Mouse (Mus musculus): Measurements from ENCODE around the gene Smarcd2. TPM values are rescaled to one million over a fixed set of nuclear protein-coding genes. Genes with fewer than 3 reads are reported as not detected.

The Smarcd2 gene
- polyA plus RNA-seq, 1 experiment from 2014 or later, result 72.4 TPM

DNA sequence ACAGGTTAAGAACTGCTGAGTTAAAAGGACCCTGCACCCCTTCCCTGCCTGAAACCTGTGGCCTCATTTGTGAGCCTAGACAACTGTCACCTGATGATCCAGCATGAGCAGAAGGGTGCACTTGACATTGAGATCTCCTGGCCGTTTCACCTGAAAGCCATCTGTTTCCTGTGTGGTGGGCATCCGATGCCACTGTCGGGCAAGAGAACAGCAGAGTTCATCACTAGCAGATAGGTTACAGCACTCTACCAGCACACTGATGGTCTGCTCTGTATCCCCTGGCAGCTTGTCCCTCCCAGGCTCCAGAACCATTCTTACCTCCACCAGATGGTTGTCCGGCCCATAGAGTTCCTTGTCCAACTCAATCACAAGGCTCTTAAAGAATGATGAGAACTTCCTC is 7.2 kb downstream of the Smarcd2 start:
- WGBS, result 91% methylated on average over 4 of the region's 4 CpGs
- DNase-seq (ENCODE audit: low spot score) (no peak), ATAC-seq (replicated peaks; ENCODE audit: low FRiP score, low TSS enrichment, low read depth) (no peak)
- Histone ChIP-seq H3K36me3 (ENCODE audit: control insufficient read depth, insufficient read depth, low read length) (peaks cover 73% of the 10 kb centered on the region), H3K9me3 (ENCODE audit: control insufficient read depth, low read length) (no peaks in the 10 kb centered on the region), H3K4me3 (ENCODE audit: low read depth, low read length) (no peak overlapping the region), H3K27me3 (replicated peaks; ENCODE audit: control insufficient read depth, insufficient read depth, low read length) (no peaks in the 10 kb centered on the region), H3K4me1 (replicated peaks; ENCODE audit: control insufficient read depth, insufficient read depth, low read length) (peaks cover 25% of the 10 kb centered on the region), H3K27ac (ENCODE audit: low read depth) (no peak overlapping the region), H3K9ac (ENCODE audit: low read length) (no peak overlapping the region), H3K4me2 (ENCODE audit: low read length) (no peak overlapping the region)

DNA sequence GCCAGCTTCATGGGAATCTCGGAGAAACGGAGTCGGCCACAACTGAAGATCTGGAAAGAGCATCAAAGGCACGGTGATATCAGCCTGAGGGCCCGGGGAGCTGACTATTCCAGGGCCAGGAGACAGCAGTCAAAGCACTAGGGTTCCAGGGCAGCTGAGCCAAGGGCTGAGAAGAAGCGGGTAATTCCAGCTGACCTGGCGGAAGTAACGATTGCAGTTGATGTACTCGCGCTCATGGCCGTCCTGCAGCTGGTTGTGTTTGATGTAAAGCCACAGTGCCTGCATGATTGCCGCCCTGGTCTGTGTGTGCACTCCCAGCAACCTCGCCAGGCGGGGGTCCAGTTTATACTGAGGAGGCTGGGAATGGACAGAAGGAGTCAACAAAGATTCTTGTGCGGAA is 7.8 kb downstream of the Smarcd2 start:
- Histone ChIP-seq H3K36me3 (ENCODE audit: control insufficient read depth, insufficient read depth, low read length) (peaks cover 74% of the 10 kb centered on the region), H3K4me2 (ENCODE audit: low read length) (no peak overlapping the region), H3K27me3 (replicated peaks; ENCODE audit: control insufficient read depth, insufficient read depth, low read length) (no peaks in the 10 kb centered on the region), H3K4me1 (replicated peaks; ENCODE audit: control insufficient read depth, insufficient read depth, low read length) (peaks cover 23% of the 10 kb centered on the region), H3K9me3 (ENCODE audit: control insufficient read depth, low read length) (no peaks in the 10 kb centered on the region), H3K9ac (ENCODE audit: low read length) (no peak overlapping the region), H3K27ac (ENCODE audit: low read depth) (no peak overlapping the region), H3K4me3 (ENCODE audit: low read depth, low read length) (no peak overlapping the region)
- no peak for ATAC-seq (replicated peaks; ENCODE audit: low FRiP score, low TSS enrichment, low read depth)
- 91% methylated on average over 15 of the region's 15 CpGs for WGBS
- DNase-seq (ENCODE audit: low spot score), result no peak

DNA sequence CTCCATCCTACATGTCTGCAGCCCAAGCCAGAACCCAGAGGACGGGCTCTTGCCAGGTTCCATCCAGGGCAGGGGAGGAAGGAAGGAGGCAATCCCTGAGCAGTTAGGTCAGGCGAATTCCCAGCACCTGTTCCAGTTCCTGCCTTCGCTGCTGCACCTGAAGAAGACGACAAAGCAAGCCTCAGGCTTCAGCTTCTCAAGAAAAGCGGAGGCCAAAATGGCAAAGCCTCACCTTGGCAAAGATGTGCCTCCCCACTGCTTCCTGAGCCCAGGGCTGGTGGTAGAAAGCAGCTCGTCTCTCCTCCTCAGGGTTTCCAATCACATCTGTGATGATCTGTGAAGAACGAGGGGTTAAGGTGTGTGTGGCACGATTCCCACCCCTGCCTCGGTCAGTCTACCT is 8.8 kb downstream of the Smarcd2 start:
- ATAC-seq (replicated peaks; ENCODE audit: low FRiP score, low TSS enrichment, low read depth), result no peak
- 88% methylated on average over 9 of the region's 9 CpGs for WGBS
- H3K4me3 ChIP-seq (ENCODE audit: low read depth, low read length), result no peak overlapping the region
- no peak overlapping the region for H3K4me2 ChIP-seq (ENCODE audit: low read length)
- no peak for DNase-seq (ENCODE audit: low spot score)
- H3K9me3 ChIP-seq (ENCODE audit: control insufficient read depth, low read length), result no peaks in the 10 kb centered on the region
- no peak overlapping the region for H3K9ac ChIP-seq (ENCODE audit: low read length)
- H3K27ac ChIP-seq (ENCODE audit: low read depth), result no peak overlapping the region
- peaks cover 16% of the 10 kb centered on the region for H3K4me1 ChIP-seq (replicated peaks; ENCODE audit: control insufficient read depth, insufficient read depth, low read length)
- H3K36me3 ChIP-seq (ENCODE audit: control insufficient read depth, insufficient read depth, low read length), result peaks cover 80% of the 10 kb centered on the region
- H3K27me3 ChIP-seq (replicated peaks; ENCODE audit: control insufficient read depth, insufficient read depth, low read length), result no peaks in the 10 kb centered on the region

DNA sequence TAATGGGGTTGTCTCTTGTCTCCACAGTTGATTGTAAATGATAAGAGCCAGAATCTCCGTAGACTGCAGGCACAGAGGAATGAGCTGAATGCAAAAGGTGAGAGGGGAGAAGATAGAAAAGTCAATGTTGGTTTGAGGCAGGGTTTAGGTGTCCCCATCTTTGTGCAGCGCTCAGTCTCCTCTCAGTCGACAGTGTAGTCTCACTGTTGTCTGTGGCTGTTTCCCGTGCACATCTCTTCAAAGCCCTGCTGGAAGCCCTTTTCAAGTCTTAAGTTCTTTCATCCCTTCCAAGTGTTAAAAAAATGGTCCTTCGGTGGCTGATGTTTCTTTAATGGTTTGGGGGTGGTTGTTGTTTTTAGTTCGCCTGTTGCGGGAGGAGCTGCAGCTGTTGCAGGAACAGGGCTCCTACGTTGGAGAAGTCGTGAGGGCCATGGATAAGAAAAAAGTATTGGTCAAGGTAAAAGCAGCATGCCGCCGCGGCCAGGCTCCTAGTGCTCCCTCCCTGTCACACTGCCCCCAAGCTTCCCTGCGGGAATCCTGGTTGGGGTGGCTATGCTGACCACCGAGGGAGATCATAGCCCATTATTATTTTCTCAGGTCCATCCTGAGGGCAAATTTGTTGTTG is 11.8 kb downstream of the Smarcd2 start:
- Histone ChIP-seq H3K4me2 (ENCODE audit: low read length) (no peak overlapping the region), H3K27ac (ENCODE audit: low read depth) (no peak overlapping the region), H3K4me3 (ENCODE audit: low read depth, low read length) (no peak overlapping the region), H3K9me3 (ENCODE audit: control insufficient read depth, low read length) (no peaks in the 10 kb centered on the region), H3K4me1 (replicated peaks; ENCODE audit: control insufficient read depth, insufficient read depth, low read length) (peaks cover 11% of the 10 kb centered on the region), H3K9ac (ENCODE audit: low read length) (no peak overlapping the region), H3K36me3 (ENCODE audit: control insufficient read depth, insufficient read depth, low read length) (peaks cover 68% of the 10 kb centered on the region), H3K27me3 (replicated peaks; ENCODE audit: control insufficient read depth, insufficient read depth, low read length) (no peaks in the 10 kb centered on the region)
- DNase-seq (ENCODE audit: low spot score) (no peak), ATAC-seq (replicated peaks; ENCODE audit: low FRiP score, low TSS enrichment, low read depth) (no peak)
- WGBS, result 80% methylated on average over 14 of the region's 14 CpGs

DNA sequence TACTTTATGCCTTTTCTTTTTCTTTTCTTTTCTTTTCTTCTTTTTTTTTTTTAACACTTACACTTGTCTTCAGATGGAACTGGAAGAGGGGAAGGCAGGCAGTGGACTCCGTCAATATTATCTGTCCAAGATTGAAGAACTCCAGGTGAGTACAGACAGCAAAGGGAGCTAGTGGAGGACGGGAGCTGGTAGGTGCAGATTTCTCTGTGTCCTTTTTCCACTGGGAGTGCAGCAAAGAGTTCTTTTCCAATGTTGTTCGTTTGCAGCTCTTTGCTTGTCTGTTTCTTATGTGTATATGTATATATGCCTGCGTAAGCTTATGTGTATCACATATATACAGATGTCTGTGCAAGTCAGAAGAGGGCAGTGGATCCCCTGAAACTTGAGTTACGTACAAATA is 16.0 kb downstream of the Smarcd2 start:
- WGBS, result 56% methylated on average over 5 of the region's 5 CpGs

DNA sequence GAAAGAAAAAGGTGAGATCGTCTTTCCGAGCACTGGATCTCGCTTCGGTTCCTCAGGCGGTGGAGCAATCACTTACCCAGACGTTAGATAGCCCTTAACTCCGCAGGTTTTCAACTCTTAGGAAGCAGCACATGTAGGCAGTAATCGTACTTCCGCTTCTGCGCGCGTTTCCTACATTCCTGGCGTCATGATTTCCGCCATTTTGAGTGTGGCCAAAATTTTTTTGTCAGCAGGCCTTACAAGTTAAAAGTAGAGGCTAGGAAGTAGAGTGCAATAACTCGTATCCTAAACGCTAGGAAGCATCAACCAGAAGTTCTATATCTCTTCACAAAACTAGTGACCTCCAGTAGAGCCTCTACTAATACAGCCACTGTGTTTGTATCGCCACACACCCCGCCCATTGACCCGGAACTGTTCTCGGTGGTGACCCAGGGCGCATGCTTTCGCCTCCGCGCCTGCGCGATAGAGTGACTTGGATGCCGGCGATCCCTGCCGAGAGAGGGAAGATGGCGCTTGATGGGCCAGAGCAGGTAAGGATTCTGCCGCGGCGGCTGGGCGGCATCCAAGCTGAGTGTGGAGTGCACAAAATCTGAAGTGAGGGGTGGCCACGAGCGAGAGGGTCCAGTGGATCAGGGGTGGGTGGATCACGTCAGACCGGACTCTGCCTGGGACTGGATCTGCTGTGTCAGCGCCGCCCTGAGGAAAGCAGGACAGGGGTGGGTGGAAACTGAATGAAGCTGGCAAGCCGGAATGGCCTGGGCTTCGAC is 16.9 kb downstream of the Smarcd2 start, which contains the start of the genes Ftsj3 and Psmc5:
TSS of gene Ftsj3 (minus strand) at position 395 of the 767 bp plus-strand sequence.
TSS of gene Psmc5 (plus strand) at position 470 of the 767 bp plus-strand sequence.
- WGBS, result under 1% methylated on average over 42 of the region's 42 CpGs
- DNase-seq (ENCODE audit: low spot score) (peak; percentile 98), ATAC-seq (replicated peaks; ENCODE audit: low FRiP score, low TSS enrichment, low read depth) (peak; percentile 96)
- peak within 1 kb of the TSS; percentile 93 for H3K4me2 ChIP-seq (ENCODE audit: low read length)
- peak within 1 kb of the TSS; percentile 81 for H3K4me3 ChIP-seq (ENCODE audit: low read depth, low read length)
- peak within 1 kb of the TSS; percentile 82 for H3K9ac ChIP-seq (ENCODE audit: low read length)
- H3K9me3 ChIP-seq (ENCODE audit: control insufficient read depth, low read length), result no peaks in the 10 kb centered on the region
- H3K4me1 ChIP-seq (replicated peaks; ENCODE audit: control insufficient read depth, insufficient read depth, low read length), result peaks cover 18% of the 10 kb centered on the region
- peaks cover 50% of the 10 kb centered on the region for H3K36me3 ChIP-seq (ENCODE audit: control insufficient read depth, insufficient read depth, low read length)
- no peaks in the 10 kb centered on the region for H3K27me3 ChIP-seq (replicated peaks; ENCODE audit: control insufficient read depth, insufficient read depth, low read length)
- H3K27ac ChIP-seq (ENCODE audit: low read depth), result peak within 1 kb of the TSS; percentile 73

More for the DNA sequence above, 16.0 kb downstream of the Smarcd2 start:
- DNase-seq (ENCODE audit: low spot score) (no peak), ATAC-seq (replicated peaks; ENCODE audit: low FRiP score, low TSS enrichment, low read depth) (no peak)
- no peaks in the 10 kb centered on the region for H3K27me3 ChIP-seq (replicated peaks; ENCODE audit: control insufficient read depth, insufficient read depth, low read length)
- peak overlapping the region; percentile 93 for H3K4me2 ChIP-seq (ENCODE audit: low read length)
- H3K4me3 ChIP-seq (ENCODE audit: low read depth, low read length), result peak overlapping the region; percentile 81
- H3K4me1 ChIP-seq (replicated peaks; ENCODE audit: control insufficient read depth, insufficient read depth, low read length), result peaks cover 18% of the 10 kb centered on the region
- peaks cover 50% of the 10 kb centered on the region for H3K36me3 ChIP-seq (ENCODE audit: control insufficient read depth, insufficient read depth, low read length)
- no peaks in the 10 kb centered on the region for H3K9me3 ChIP-seq (ENCODE audit: control insufficient read depth, low read length)
- H3K27ac ChIP-seq (ENCODE audit: low read depth), result no peak overlapping the region; the same call in 1 of the 2 replicates
- H3K9ac ChIP-seq (ENCODE audit: low read length), result peak overlapping the region; percentile 82

DNA sequence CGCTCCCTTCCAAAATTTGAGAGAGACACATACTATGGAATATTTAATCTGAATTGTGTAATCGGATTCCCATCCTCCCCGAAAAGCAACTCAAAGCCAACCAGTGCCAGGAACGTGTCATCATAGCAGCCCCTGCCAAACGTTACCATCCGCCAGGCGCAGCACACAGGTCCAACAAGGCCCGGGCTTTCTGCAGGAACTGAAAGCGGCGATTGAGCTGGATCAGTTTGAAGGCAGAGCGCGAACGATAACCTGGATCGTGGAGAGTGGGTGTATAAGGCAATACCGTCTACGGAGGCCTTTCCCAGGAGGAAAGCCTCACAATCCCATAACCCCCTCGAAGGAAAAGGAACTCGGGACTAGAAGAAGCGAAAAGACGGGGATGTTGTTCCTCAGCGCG is 17.6 kb downstream of the Smarcd2 start:
- no peak for ATAC-seq (replicated peaks; ENCODE audit: low FRiP score, low TSS enrichment, low read depth)
- Histone ChIP-seq H3K36me3 (ENCODE audit: control insufficient read depth, insufficient read depth, low read length) (peaks cover 53% of the 10 kb centered on the region), H3K4me1 (replicated peaks; ENCODE audit: control insufficient read depth, insufficient read depth, low read length) (peaks cover 18% of the 10 kb centered on the region), H3K4me2 (ENCODE audit: low read length) (peak overlapping the region; percentile 93), H3K9me3 (ENCODE audit: control insufficient read depth, low read length) (no peaks in the 10 kb centered on the region), H3K4me3 (ENCODE audit: low read depth, low read length) (peak overlapping the region; percentile 81), H3K27me3 (replicated peaks; ENCODE audit: control insufficient read depth, insufficient read depth, low read length) (no peaks in the 10 kb centered on the region), H3K9ac (ENCODE audit: low read length) (peak overlapping the region; percentile 82), H3K27ac (ENCODE audit: low read depth) (peak overlapping the region; percentile 73; the same call in 1 of the 2 replicates)
- WGBS, result 5% methylated on average over 22 of the region's 22 CpGs
- no peak for DNase-seq (ENCODE audit: low spot score)

DNA sequence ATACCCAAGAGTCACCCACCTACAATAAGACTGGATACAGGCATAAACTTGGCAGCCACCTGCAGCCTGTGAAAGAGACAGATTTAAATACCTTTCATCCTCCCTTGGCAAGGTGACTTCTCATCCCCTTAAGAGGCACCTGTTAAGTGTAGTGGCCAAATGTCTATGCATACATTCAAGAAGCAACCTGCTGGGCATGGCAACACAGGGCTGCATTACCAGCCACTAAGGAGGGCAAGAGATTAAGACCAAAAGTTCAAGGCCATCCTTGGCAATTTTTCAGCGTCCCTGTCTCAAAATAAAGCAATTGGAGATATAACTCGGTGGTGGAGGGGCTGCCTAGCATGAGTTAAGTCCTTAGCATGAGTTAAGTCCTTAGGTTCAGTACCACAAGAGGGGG is 18.0 kb downstream of the Smarcd2 start:
- 21% methylated on average over 2 of the region's 2 CpGs for WGBS

More for the DNA sequence above, 18.0 kb downstream of the Smarcd2 start:
- peak overlapping the region; percentile 81 for H3K4me3 ChIP-seq (ENCODE audit: low read depth, low read length)
- peak overlapping the region; percentile 73; the same call in 1 of the 2 replicates for H3K27ac ChIP-seq (ENCODE audit: low read depth)
- no peaks in the 10 kb centered on the region for H3K9me3 ChIP-seq (ENCODE audit: control insufficient read depth, low read length)
- DNase-seq (ENCODE audit: low spot score) (no peak), ATAC-seq (replicated peaks; ENCODE audit: low FRiP score, low TSS enrichment, low read depth) (no peak)
- H3K36me3 ChIP-seq (ENCODE audit: control insufficient read depth, insufficient read depth, low read length), result peaks cover 57% of the 10 kb centered on the region
- peak overlapping the region; percentile 93 for H3K4me2 ChIP-seq (ENCODE audit: low read length)
- peak overlapping the region; percentile 82 for H3K9ac ChIP-seq (ENCODE audit: low read length)
- no peaks in the 10 kb centered on the region for H3K27me3 ChIP-seq (replicated peaks; ENCODE audit: control insufficient read depth, insufficient read depth, low read length)
- peaks cover 18% of the 10 kb centered on the region for H3K4me1 ChIP-seq (replicated peaks; ENCODE audit: control insufficient read depth, insufficient read depth, low read length)
